Mouse (Mus musculus): ENCODE data around the gene Smg6. TPM values are rescaled to one million over a fixed set of nuclear protein-coding genes. Genes with fewer than 3 reads are reported as not detected.

The Smg6 gene
- 5.4 and 6.1 TPM in 2 replicates for polyA plus RNA-seq (2012; rRNA removed)

GRCm38 (mm10) chr11:74925577-74926387, at the start of gene Smg6, which contains the start of gene Srr:
Gene Smg6, plus strand, starts transcription at chr11:74925823.
Gene Srr, minus strand, starts transcription at chr11:74925948.

GRCm38 (mm10) chr11:74896901-74897677, 28.5 kb upstream of the Smg6 start, which contains the start of gene Sgsm2:
Gene Sgsm2, minus strand, starts transcription at chr11:74897060.

GRCm38 (mm10) chr11:74897678-74898516, 27.7 kb upstream of the Smg6 start, which contains the start of gene Tsr1:
Gene Tsr1, plus strand, starts transcription at chr11:74898071.

GRCm38 (mm10) chr11:75169405-75170080, 243.9 kb downstream of the Smg6 start, which contains the start of gene Hic1:
Gene Hic1, minus strand, starts transcription at chr11:75169519.

GRCm38 (mm10) chr11:75178672-75179208, 253.1 kb downstream of the Smg6 start, which contains the start of gene Ovca2:
Gene Ovca2, minus strand, starts transcription at chr11:75178835.

GRCm38 (mm10) chr11:75190905-75191441, 265.4 kb downstream of the Smg6 start, which contains the start of gene Dph1:
Gene Dph1, minus strand, starts transcription at chr11:75191241.

GRCm38 (mm10) chr11:75193256-75194071, 267.8 kb downstream of the Smg6 start, which contains the start of gene Rtn4rl1:
Gene Rtn4rl1, plus strand, starts transcription at chr11:75193783.

Other genes starting within 250 kb of the Smg6 start
- 19.0 and 21.6 TPM in 2 replicates for gene Pafah1b1, start 201.2 kb upstream of the Smg6 start, polyA plus RNA-seq (2012; rRNA removed)
- 9.9 and 10.3 TPM in 2 replicates for gene Mettl16, start 155.0 kb upstream of the Smg6 start, polyA plus RNA-seq (2012; rRNA removed)
- 2.2 and 2.4 TPM in 2 replicates for gene Mnt, start 94.9 kb upstream of the Smg6 start, polyA plus RNA-seq (2012; rRNA removed)
- gene Sgsm2, start 28.8 kb upstream of the Smg6 start, polyA plus RNA-seq (2012; rRNA removed), result 2.2 and 2.5 TPM in 2 replicates
- 17.8 and 20.1 TPM in 2 replicates for gene Tsr1, start 27.8 kb upstream of the Smg6 start, polyA plus RNA-seq (2012; rRNA removed)
- gene Srr, start 125 bp downstream of the Smg6 start, polyA plus RNA-seq (2012; rRNA removed), result 2.0 and 2.4 TPM in 2 replicates
- 1.1 and 1.3 TPM in 2 replicates for gene Hic1, start 243.7 kb downstream of the Smg6 start, polyA plus RNA-seq (2012; rRNA removed)